Mouse (Mus musculus) ES-E14 (cell line): Measurements from ENCODE around the gene Tmem117. TPM values are rescaled to one million over a fixed set of nuclear protein-coding genes. Genes with fewer than 3 reads are reported as not detected.

Source experiments
- DNase-seq: peaks from one replicate; pipeline ENCODE4 v3.0.0-alpha.2; 2013; ENCODE audit warnings: low read depth, low spot score
- H3K27ac ChIP-seq: 2 replicates; pipeline ENCODE4 v1.5.1; 2012; ENCODE audit warnings: low read depth, mild to moderate bottlenecking, low read length, moderate library complexity, mixed read lengths; ENCODE audit not compliant: poor library complexity, insufficient read depth, severe bottlenecking
- H3K36me3 ChIP-seq: 2 replicates; pipeline ENCODE4 v1.6.1; 2012; ENCODE audit warnings: mild to moderate bottlenecking, low read length, moderate library complexity, mixed read lengths; ENCODE audit not compliant: control insufficient read depth, poor library complexity, insufficient read depth, severe bottlenecking
- H3K4me1 ChIP-seq, 2 experiments: fragments of 150-350 bp in 1 of 2; sonication (generic) in 1 of 2; 2 replicates each; pipeline ENCODE4 v1.6.1; 2012; ENCODE audit warnings: low read length in 2 of 2, mild to moderate bottlenecking in 1 of 2, mixed read lengths in 1 of 2; ENCODE audit not compliant: control insufficient read depth in 2 of 2, insufficient read depth in 2 of 2, poor library complexity in 1 of 2
- H3K4me3 ChIP-seq, 2 experiments: fragments of 150-350 bp in 1 of 2; sonication (generic) in 1 of 2; 2 replicates each; pipeline ENCODE4 v1.5.1; 2012; ENCODE audit warnings: low read length in 2 of 2, low read depth in 1 of 2, mild to moderate bottlenecking in 1 of 2, mixed read lengths in 1 of 2; ENCODE audit not compliant: insufficient read depth in 1 of 2, poor library complexity in 1 of 2, severe bottlenecking in 1 of 2
- H3K9ac ChIP-seq: 2 replicates; pipeline ENCODE4 v1.6.1; 2012; ENCODE audit warnings: low read depth, mild to moderate bottlenecking, low read length, mixed read lengths; ENCODE audit not compliant: poor library complexity, insufficient read depth, severe bottlenecking
- H3K9me3 ChIP-seq: fragments of 150-350 bp; sonication (generic); 2 replicates; pipeline ENCODE4 v1.6.1; 2012; ENCODE audit warnings: low read depth, mild to moderate bottlenecking, low read length; ENCODE audit not compliant: control insufficient read depth, insufficient read depth
- CHD2 ChIP-seq: IDR thresholded peaks from 2 replicates; pipeline ENCODE4 v1.6.1; 2014; ENCODE audit warnings: mild to moderate bottlenecking, low read depth, low read length, inconsistent platforms
- HCFC1 ChIP-seq: IDR thresholded peaks from 2 replicates; pipeline ENCODE4 v1.6.1; 2012; ENCODE audit warnings: low read length, inconsistent platforms, borderline replicate concordance; ENCODE audit not compliant: insufficient read depth
- MAFK ChIP-seq: IDR thresholded peaks from 2 replicates; pipeline ENCODE4 v1.6.1; 2014; ENCODE audit warnings: mild to moderate bottlenecking, low read depth, low read length, inconsistent platforms; ENCODE audit not compliant: insufficient read depth
- ZC3H11A ChIP-seq: IDR thresholded peaks from 2 replicates; pipeline ENCODE4 v1.6.1; 2012; ENCODE audit warnings: low read depth, mild to moderate bottlenecking, inconsistent platforms, low read length, borderline replicate concordance
- ZNF384 ChIP-seq: IDR thresholded peaks from 2 replicates; pipeline ENCODE4 v1.6.1; 2012; ENCODE audit warnings: low read depth, low read length, inconsistent platforms
- in situ Hi-C, 2 experiments: fragments of 600-800 bp; cut with MboI; formaldehyde crosslinking; loops; one replicate each; pipeline ENCODE4 v1.15.1; 2025; ENCODE audit warnings: low sequenced_read_pairs in 2 of 2, inconsistent platforms in 1 of 2; ENCODE audit not compliant: unreplicated experiment in 2 of 2
- total RNA-seq: library from RNA; depleted of rRNA; stranded (reverse); fragments of 300-350 nt; gene quantifications from 2 replicates; pipeline ENCODE4 v1.2.3, GENCODE M21; 2012

Gene Tmem117
- total RNA-seq, 1 experiment: 0.71 TPM

DNA sequence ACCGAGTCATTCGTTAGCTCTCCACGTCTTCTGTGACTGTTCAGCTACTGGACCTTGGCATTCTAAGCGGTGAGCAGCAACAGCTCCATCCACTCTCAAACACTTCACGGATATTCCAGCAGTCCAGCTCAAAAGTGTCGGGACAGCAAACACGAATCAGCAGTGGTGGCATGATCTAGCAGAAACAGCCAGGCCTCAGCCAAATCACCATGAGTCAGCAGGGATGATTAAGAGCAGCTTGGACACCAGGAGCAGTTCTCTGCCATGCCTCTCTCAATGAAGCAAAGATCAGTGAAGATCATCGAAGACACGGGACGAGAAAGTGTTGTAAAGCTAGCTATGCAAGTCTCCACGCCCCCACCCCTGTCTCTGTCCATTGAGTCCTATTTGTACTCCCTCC is 13.0 kb upstream of the Tmem117 start:
- no peak overlapping the region for H3K4me3 ChIP-seq
- H3K36me3 ChIP-seq: no peaks in the 10 kb centered on the region
- no peak for DNase-seq
- H3K9me3 ChIP-seq: no peaks in the 10 kb centered on the region
- no peak overlapping the region for H3K27ac ChIP-seq
- no peaks in the 10 kb centered on the region for H3K4me1 ChIP-seq
- TF ChIP-seq MAFK (0 out of 2 replicates have a peak, but pooled peaks have one; percentile 37), HCFC1 (no peak)
- no peak overlapping the region for H3K9ac ChIP-seq
- in situ Hi-C loops: no loop called here

DNA sequence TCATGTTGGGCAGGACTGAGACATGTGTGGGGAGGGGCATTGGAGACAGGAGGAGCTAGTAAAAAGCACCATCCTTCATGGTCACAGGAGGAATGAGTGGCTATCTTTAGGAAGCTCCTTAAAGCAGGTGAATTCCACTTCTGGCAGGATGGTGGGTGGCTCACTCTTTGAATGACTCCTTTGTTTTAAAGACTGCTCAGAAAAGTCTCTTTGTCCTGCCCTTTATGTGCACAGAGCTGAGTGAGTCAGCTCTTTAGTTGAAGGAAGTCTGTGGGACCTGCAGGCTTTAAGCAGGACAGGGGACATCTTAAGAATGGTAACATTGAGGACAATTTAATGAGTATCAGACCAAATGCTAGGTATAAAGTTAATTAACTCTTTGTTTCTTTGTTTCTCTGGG is 8.1 kb upstream of the Tmem117 start:
- no peaks in the 10 kb centered on the region for H3K9me3 ChIP-seq
- in situ Hi-C loops: no loop called here
- no peak overlapping the region for H3K4me3 ChIP-seq
- no peak overlapping the region for H3K9ac ChIP-seq
- DNase-seq: no peak
- TF ChIP-seq MAFK (peak; percentile 68; the same call in 1 of the 2 replicates), ZC3H11A (no peak)
- H3K27ac ChIP-seq: no peak overlapping the region
- H3K4me1 ChIP-seq: peaks cover 2 to 3% of the 10 kb centered on the region in 2 experiments; a peak in 2 of 4 replicates
- H3K36me3 ChIP-seq: no peaks in the 10 kb centered on the region

- Histone ChIP-seq H3K4me3 (peak overlapping the region; percentile 47 to 67; a peak in 3 of 4 replicates), H3K9ac (no peak overlapping the region; the same call in 1 of the 2 replicates), H3K27ac (no peak overlapping the region), H3K36me3 (no peaks in the 10 kb centered on the region), H3K9me3 (no peaks in the 10 kb centered on the region), H3K4me1 (no peaks in the 10 kb centered on the region)
- DNase-seq: no peak
- TF ChIP-seq ZC3H11A (no peak), HCFC1 (no peak), MAFK (no peak), CHD2 (no peak), ZNF384 (no peak)
- in situ Hi-C loops: no loop called here
Measured at GRCm38 (mm10) chr15:94628463-94628829, 586 bp upstream of the Tmem117 start.

- Histone ChIP-seq H3K27ac (no peak overlapping the region), H3K9ac (no peak overlapping the region), H3K9me3 (no peaks in the 10 kb centered on the region), H3K4me3 (no peak overlapping the region), H3K4me1 (no peaks in the 10 kb centered on the region), H3K36me3 (no peaks in the 10 kb centered on the region)
- TF ChIP-seq HCFC1 (no peak), ZNF384 (no peak), ZC3H11A (no peak), MAFK (no peak)
- in situ Hi-C loops: no loop called here
- no peak for DNase-seq
Measured at GRCm38 (mm10) chr15:94630553-94630952, 1.5 kb downstream of the Tmem117 start.

- TF ChIP-seq HCFC1 (no peak), ZNF384 (no peak), CHD2 (no peak), MAFK (no peak), ZC3H11A (no peak)
- Histone ChIP-seq H3K9me3 (no peaks in the 10 kb centered on the region), H3K4me1 (no peaks in the 10 kb centered on the region), H3K36me3 (no peaks in the 10 kb centered on the region), H3K9ac (no peak overlapping the region), H3K27ac (no peak overlapping the region), H3K4me3 (no peak overlapping the region)
- DNase-seq: no peak
- in situ Hi-C loops: no loop called here
Measured at GRCm38 (mm10) chr15:94634524-94634923, 5.5 kb downstream of the Tmem117 start.
